Comparison of ENCODE assay signal across 7 mouse cellular contexts in the genomic region with DNA sequence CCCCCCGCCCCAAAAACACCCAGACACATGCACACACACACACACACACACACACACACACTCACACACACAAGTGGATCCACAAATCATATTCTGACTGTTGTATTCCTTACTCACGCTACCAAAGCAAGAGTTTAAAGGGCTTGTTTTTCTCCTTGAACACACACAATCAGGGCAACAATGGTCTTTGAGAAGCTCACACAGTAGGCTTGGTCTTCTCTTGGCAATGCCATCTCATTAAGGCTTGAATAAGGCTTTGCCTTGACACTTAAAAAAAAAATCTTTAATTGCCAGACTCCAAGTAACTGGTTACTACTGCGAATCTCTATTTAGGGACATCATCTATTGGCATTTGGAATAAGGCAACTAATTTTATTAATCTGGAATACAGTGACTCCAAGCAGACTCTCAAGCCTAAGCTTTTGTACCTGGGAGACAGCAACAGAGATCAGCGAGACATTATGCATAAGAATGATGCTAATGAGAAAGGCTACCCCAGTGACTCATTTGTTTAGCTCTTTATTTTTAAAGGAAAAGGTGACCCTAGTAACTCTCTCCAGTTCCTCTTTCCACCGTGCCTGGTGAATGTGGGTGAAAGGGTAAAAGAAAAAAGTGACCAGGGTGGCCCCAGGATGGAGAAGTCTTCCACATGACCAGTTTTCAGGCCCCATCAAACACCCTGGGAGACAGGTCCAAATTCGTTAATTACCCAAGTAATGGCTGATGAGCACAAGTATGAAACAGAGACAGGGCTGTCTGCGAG. TPM values are rescaled to one million over a fixed set of nuclear protein-coding genes. Genes with fewer than 3 reads are reported as not detected.
DNase-seq lines count a peak whose midpoint lies in the region; ATAC-seq and TF ChIP-seq lines count a peak whose summit lies in the region.

No protein-coding gene starts in this region.

- no peak for TF ChIP-seq POLR2A in thymus, adult 2 months (IDR thresholded peaks at IDR 0.05; ENCODE audit: control insufficient read depth, extremely low read depth, insufficient read depth, low read length, poor library complexity)

- WGBS in thymus, adult 2 months: 36% methylated on average over 7 of the region's 7 CpGs
- 23% methylated on average over 7 of the region's 7 CpGs for WGBS in forebrain, embryonic 11.5 days
- 31% methylated on average over 7 of the region's 7 CpGs for WGBS in liver, embryonic 12.5 days (ENCODE audit: insufficient replicate concordance)
- 39% methylated on average over 7 of the region's 7 CpGs for WGBS in stomach, postnatal 0 days

- no peak for DNase-seq in thymus, adult 2 months
- DNase-seq in thymus, postnatal 14 days: no peak
- no peak for DNase-seq in forebrain, embryonic 11.5 days (ENCODE audit: low spot score)
- DNase-seq in stomach, postnatal 0 days (ENCODE audit: low spot score): no peak
- no peak for DNase-seq in cerebellum, adult 11 months
- DNase-seq in frontal cortex, postnatal 14 days (ENCODE audit: low spot score in 2 of 2): no peak

- no peak for TF ChIP-seq CTCF in thymus, adult 2 months (IDR thresholded peaks at IDR 0.05; ENCODE audit: borderline replicate concordance, control insufficient read depth, extremely low read depth, insufficient read depth, low read length, poor library complexity)
- TF ChIP-seq CTCF in stomach, postnatal 0 days (IDR thresholded peaks at IDR 0.05; ENCODE audit: low read depth): no peak

- no peak; the same call in 1 of the 2 replicates for ATAC-seq in forebrain, embryonic 11.5 days (replicated peaks; ENCODE audit: low FRiP score)
- ATAC-seq in liver, embryonic 12.5 days: no peak
- ATAC-seq in stomach, postnatal 0 days (ENCODE audit: low FRiP score, low TSS enrichment): peak; percentile 22

- H3K27ac ChIP-seq in thymus, adult 2 months (ENCODE audit: control insufficient read depth, insufficient read depth, low read length): peak overlapping the region; percentile 87
- H3K27ac ChIP-seq in forebrain, embryonic 11.5 days (ENCODE audit: low read depth, low read length): peak overlapping the region; percentile 95
- no peak overlapping the region for H3K27ac ChIP-seq in liver, embryonic 12.5 days
- peak overlapping the region; percentile 100 for H3K27ac ChIP-seq in stomach, postnatal 0 days (replicated peaks)

- peak overlapping the region; percentile 70 for H3K4me2 ChIP-seq in forebrain, embryonic 11.5 days (ENCODE audit: low read depth, low read length, severe bottlenecking)
- H3K4me2 ChIP-seq in liver, embryonic 12.5 days: peak overlapping the region; percentile 88
- peak overlapping the region; percentile 70 for H3K4me2 ChIP-seq in stomach, postnatal 0 days (replicated peaks; ENCODE audit: low read depth)

- no peaks in the 10 kb centered on the region for H3K27me3 ChIP-seq in thymus, adult 2 months (ENCODE audit: control insufficient read depth, insufficient read depth, low read length)
- H3K27me3 ChIP-seq in forebrain, embryonic 11.5 days (ENCODE audit: control insufficient read depth, insufficient read depth, low read length): no peaks in the 10 kb centered on the region
- H3K27me3 ChIP-seq in liver, embryonic 12.5 days (replicated peaks): no peaks in the 10 kb centered on the region
- H3K27me3 ChIP-seq in stomach, postnatal 0 days (ENCODE audit: control insufficient read depth, insufficient read depth, low read length): no peaks in the 10 kb centered on the region

- no peak for TF ChIP-seq EP300 in stomach, postnatal 0 days (optimal IDR thresholded peaks at IDR 0.05)

- H3K4me3 ChIP-seq in thymus, adult 2 months (ENCODE audit: control insufficient read depth, insufficient read depth, low read length): peak overlapping the region; percentile 92
- peak overlapping the region; percentile 76 for H3K4me3 ChIP-seq in forebrain, embryonic 11.5 days (ENCODE audit: low read depth, low read length)
- peak overlapping the region; percentile 81 for H3K4me3 ChIP-seq in liver, embryonic 12.5 days
- peak overlapping the region; percentile 97 for H3K4me3 ChIP-seq in stomach, postnatal 0 days (ENCODE audit: low read depth, low read length)

- H3K36me3 ChIP-seq in thymus, adult 2 months (ENCODE audit: control insufficient read depth, insufficient read depth, low read length): no peaks in the 10 kb centered on the region
- H3K36me3 ChIP-seq in forebrain, embryonic 11.5 days (ENCODE audit: control insufficient read depth, insufficient read depth, low read length): no peaks in the 10 kb centered on the region
- H3K36me3 ChIP-seq in liver, embryonic 12.5 days: no peaks in the 10 kb centered on the region
- no peaks in the 10 kb centered on the region for H3K36me3 ChIP-seq in stomach, postnatal 0 days (ENCODE audit: control insufficient read depth, insufficient read depth, low read length)

- H3K9me3 ChIP-seq in forebrain, embryonic 11.5 days (ENCODE audit: control insufficient read depth, low read length): no peaks in the 10 kb centered on the region
- no peaks in the 10 kb centered on the region for H3K9me3 ChIP-seq in liver, embryonic 12.5 days (replicated peaks)
- H3K9me3 ChIP-seq in stomach, postnatal 0 days (ENCODE audit: control insufficient read depth, low read length): no peaks in the 10 kb centered on the region

- H3K9ac ChIP-seq in forebrain, embryonic 11.5 days (ENCODE audit: low read length): peak overlapping the region; percentile 93
- H3K9ac ChIP-seq in liver, embryonic 12.5 days: peak overlapping the region; percentile 81
- H3K9ac ChIP-seq in stomach, postnatal 0 days (ENCODE audit: low read length): peak overlapping the region; percentile 98

- peaks cover 30% of the 10 kb centered on the region for H3K4me1 ChIP-seq in thymus, adult 2 months (replicated peaks; ENCODE audit: control insufficient read depth, insufficient read depth, low read length)
- no peaks in the 10 kb centered on the region; the same call in 1 of the 2 replicates for H3K4me1 ChIP-seq in forebrain, embryonic 11.5 days (replicated peaks; ENCODE audit: control insufficient read depth, insufficient read depth, low read length)
- H3K4me1 ChIP-seq in liver, embryonic 12.5 days: peaks cover 41% of the 10 kb centered on the region
- peaks cover 11% of the 10 kb centered on the region for H3K4me1 ChIP-seq in stomach, postnatal 0 days (replicated peaks; ENCODE audit: control insufficient read depth, insufficient read depth)

RNA-seq across cellular contexts. Expression of a gene that starts 2.6 kb away (rescaled TPM):
- 40.2 and 40.9 TPM in 2 replicates for polyA plus RNA-seq in thymus, adult 2 months (2012; rRNA removed)
- 10.4 and 10.5 TPM in 2 replicates for polyA plus RNA-seq in forebrain, embryonic 11.5 days (2014; fragmentation: Nextera tagmentation; extraction: Ambion mirVana)
- polyA plus RNA-seq in liver, embryonic 12.5 days (2016; fragmentation: Nextera tagmentation; extraction: Ambion mirVana): 4.2 and 4.3 TPM in 2 replicates
- polyA plus RNA-seq in stomach, postnatal 0 days (2015; fragmentation: Nextera tagmentation; extraction: Ambion mirVana): 19.1 and 20.9 TPM in 2 replicates

RNA-seq across cellular contexts. Expression of a gene that starts 50.8 kb away (rescaled TPM):
- polyA plus RNA-seq in thymus, adult 2 months (2012; rRNA removed): not detected in 2 replicates
- polyA plus RNA-seq in forebrain, embryonic 11.5 days (2014; fragmentation: Nextera tagmentation; extraction: Ambion mirVana): not detected in 2 replicates
- polyA plus RNA-seq in liver, embryonic 12.5 days (2016; fragmentation: Nextera tagmentation; extraction: Ambion mirVana): 0.69 and 0.88 TPM in 2 replicates
- 0.13 and 0.19 TPM in 2 replicates for polyA plus RNA-seq in stomach, postnatal 0 days (2015; fragmentation: Nextera tagmentation; extraction: Ambion mirVana)
